Mouse (Mus musculus): ENCODE data around the gene Pth.

DNA sequence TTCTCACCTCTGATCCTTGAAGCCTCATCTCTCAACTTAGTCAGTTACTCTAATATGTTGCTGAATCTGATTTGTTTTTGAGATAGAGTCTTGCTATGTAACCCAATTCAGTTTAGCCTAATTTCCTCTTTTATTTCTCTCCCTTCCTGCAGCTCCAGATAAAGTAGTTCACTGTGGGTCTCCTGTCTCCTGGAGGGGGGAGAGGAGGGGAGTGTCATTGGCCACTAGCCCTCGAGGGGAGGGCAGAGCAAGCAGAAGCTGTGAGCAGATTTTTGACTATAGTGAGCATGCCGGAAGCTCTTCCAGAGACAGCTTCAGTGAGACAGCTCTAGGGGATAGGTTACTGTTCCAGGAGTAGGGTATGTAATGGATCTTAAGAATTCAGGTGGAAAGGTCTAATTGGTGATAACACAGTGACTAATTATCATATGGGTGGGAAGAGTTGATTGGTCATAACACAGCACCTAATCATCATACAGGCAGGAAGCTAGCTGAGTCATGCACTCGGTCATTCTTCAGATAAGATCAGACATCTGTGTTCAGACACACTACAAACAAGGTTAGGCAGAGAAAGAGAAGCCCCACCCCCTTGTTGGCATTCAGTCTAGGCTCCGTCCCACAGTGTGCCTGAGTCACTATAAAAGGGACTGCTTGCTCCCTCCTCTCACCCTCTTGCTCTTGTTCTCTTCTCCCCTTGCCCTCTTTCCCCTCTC, 30.9 kb upstream of the Pth start:
- TF ChIP-seq CTCF (conservative IDR thresholded peaks at IDR 0.05; ENCODE audit: insufficient read depth, insufficient read length, low read depth, low read length), result no peak
- no peak for TF ChIP-seq POLR2A (IDR thresholded peaks at IDR 0.05; ENCODE audit: low read depth, low read length)

Data from kidney, adult 2 months (tissue).